ENCODE assay signal across 17 mouse cellular contexts in genomic region chr2:32380001-32380500, GRCm38 (mm10). TPM values are rescaled to one million over a fixed set of nuclear protein-coding genes. Genes with fewer than 3 reads are reported as not detected.
DNase-seq lines count a peak whose midpoint lies in the region; ATAC-seq and TF ChIP-seq lines count a peak whose summit lies in the region.
"Had no signal": no experiment of that assay in that cellular context is flagged by ENCODE, and none has a peak within 500 bp of the region (broad histone marks: within the 10 kb centered on the region; RNA-seq: fewer than 3 reads in every experiment).

No protein-coding gene starts in this region.

- ATAC-seq in hindbrain, postnatal 0 days = no peak
- no peak for ATAC-seq in hindbrain, embryonic 14.5 days (ENCODE audit: low FRiP score)
- ATAC-seq: inflammation-experienced regulatory T-cells, adult 6 months had no signal

- peaks cover 47% of the 10 kb centered on the region for H3K36me3 ChIP-seq in hindbrain, postnatal 0 days (ENCODE audit: insufficient read depth, low read length)
- peaks cover 45% of the 10 kb centered on the region for H3K36me3 ChIP-seq in hindbrain, embryonic 14.5 days (replicated peaks; ENCODE audit: control insufficient read depth, insufficient read depth)

- H3K9me3 ChIP-seq in hindbrain, postnatal 0 days (ENCODE audit: low read length) = no peaks in the 10 kb centered on the region
- H3K9me3 ChIP-seq in hindbrain, embryonic 14.5 days (ENCODE audit: control insufficient read depth, low read length) = no peaks in the 10 kb centered on the region
- H3K9me3 ChIP-seq: embryonic facial prominence, embryonic 12.5 days had no signal

- no peak overlapping the region for H3K27ac ChIP-seq in hindbrain, postnatal 0 days
- no peak overlapping the region for H3K27ac ChIP-seq in hindbrain, embryonic 14.5 days
- H3K27ac ChIP-seq: embryonic facial prominence, embryonic 12.5 days had no signal

- no peaks in the 10 kb centered on the region for H3K27me3 ChIP-seq in hindbrain, postnatal 0 days (ENCODE audit: insufficient read depth, low read length)
- H3K27me3 ChIP-seq in hindbrain, embryonic 14.5 days (ENCODE audit: control insufficient read depth, insufficient read depth, low read length) = no peaks in the 10 kb centered on the region
- H3K27me3 ChIP-seq: embryonic facial prominence, embryonic 12.5 days had no signal

- TF ChIP-seq CTCF in hindbrain, postnatal 0 days (IDR thresholded peaks at IDR 0.05; ENCODE audit: low read depth) = no peak

- H3K4me2 ChIP-seq in hindbrain, postnatal 0 days (ENCODE audit: low read depth, low read length) = no peak overlapping the region
- no peak overlapping the region for H3K4me2 ChIP-seq in hindbrain, embryonic 14.5 days (replicated peaks)
- H3K4me2 ChIP-seq: embryonic facial prominence, embryonic 12.5 days; heart, embryonic 11.5 days had no signal

- H3K9ac ChIP-seq in hindbrain, postnatal 0 days (replicated peaks; ENCODE audit: low read length) = no peak overlapping the region
- H3K9ac ChIP-seq in hindbrain, embryonic 14.5 days = no peak overlapping the region
- H3K9ac ChIP-seq: embryonic facial prominence, embryonic 12.5 days had no signal

- WGBS in hindbrain, postnatal 0 days = 74% methylated on average over 7 of the region's 7 CpGs
- 94% methylated on average over 7 of the region's 7 CpGs for WGBS in hindbrain, embryonic 14.5 days

- H3K4me1 ChIP-seq in hindbrain, postnatal 0 days (ENCODE audit: insufficient read depth, low read length) = 0 out of 2 replicates have a peak, but pooled peaks cover 3% of the 10 kb centered on the region
- peaks cover 7% of the 10 kb centered on the region for H3K4me1 ChIP-seq in hindbrain, embryonic 14.5 days (replicated peaks; ENCODE audit: control insufficient read depth, insufficient read depth, low read length)

- no peak overlapping the region for H3K4me3 ChIP-seq in hindbrain, postnatal 0 days (ENCODE audit: low read length)
- H3K4me3 ChIP-seq in hindbrain, embryonic 14.5 days (replicated peaks; ENCODE audit: low read length) = no peak overlapping the region
- H3K4me3 ChIP-seq: embryonic facial prominence, embryonic 12.5 days had no signal

- DNase-seq in hindbrain, postnatal 0 days (ENCODE audit: low spot score) = peak; percentile 7
- no peak for DNase-seq in hindbrain, embryonic 14.5 days (ENCODE audit: low spot score)
- DNase-seq in 3134 (ENCODE audit: extremely low read depth, insufficient read length, low spot score) = peak; percentile 78
- peak; percentile 59 for DNase-seq in 3T3-L1 (ENCODE audit: low read depth, low spot score)
- DNase-seq in adrenal gland, postnatal 14 days = peak; percentile 86
- DNase-seq in right cerebral cortex, postnatal 4 days = no peak
- no peak for DNase-seq in gastrocnemius, adult 8-10 months (ENCODE audit: low spot score in 2 of 2)
- DNase-seq: gastrocnemius, postnatal 36 days; kidney, adult 8-10 months; kidney, postnatal 25 days; midbrain, embryonic 14.5 days; spleen, adult 18-20 months had no signal

RNA-seq across cellular contexts. Expression of gene 1110008P14Rik, which starts 1.7 kb away (rescaled TPM):
- total RNA-seq in hindbrain, postnatal 0 days (2014; rRNA removed) = 458 and 481 TPM in 2 replicates
- polyA plus RNA-seq in hindbrain, postnatal 0 days (2015; fragmentation: Nextera tagmentation; extraction: Ambion mirVana) = 220 and 233 TPM in 2 replicates
- polyA plus RNA-seq in hindbrain, embryonic 14.5 days (2014; fragmentation: Nextera tagmentation; extraction: Ambion mirVana) = 170 and 175 TPM in 2 replicates
- 142 and 159 TPM in 2 replicates for total RNA-seq in adrenal gland, postnatal 14 days (2021)
- total RNA-seq in gastrocnemius, adult 8-10 months (2022) = 10 to 100 TPM; 40.1 to 46.1 (median 42.3) TPM

RNA-seq across cellular contexts. Expression of gene Lcn2, which starts 8.0 kb away (rescaled TPM):
- 0.31 and 0.58 TPM in 2 replicates for total RNA-seq in hindbrain, postnatal 0 days (2014; rRNA removed)
- polyA plus RNA-seq in hindbrain, postnatal 0 days (2015; fragmentation: Nextera tagmentation; extraction: Ambion mirVana) = 0.80 and 0.93 TPM in 2 replicates
- 0.78 and 1.3 TPM in 2 replicates for polyA plus RNA-seq in hindbrain, embryonic 14.5 days (2014; fragmentation: Nextera tagmentation; extraction: Ambion mirVana)
- total RNA-seq in adrenal gland, postnatal 14 days (2021) = 7.1 and 9.6 TPM in 2 replicates
- total RNA-seq in gastrocnemius, adult 8-10 months (2022) = 1 to 10 TPM in 1 of 4 experiments, under 1 TPM in 1, not detected in 2; 0.65 to 1.9 TPM
- total RNA-seq: CH12.LX had no signal
- polyA plus RNA-seq: midbrain, embryonic 14.5 days had no signal

RNA-seq across cellular contexts. Expression of gene Ptges2, which starts 15.6 kb away (rescaled TPM):
- 41.3 and 45.5 TPM in 2 replicates for total RNA-seq in hindbrain, postnatal 0 days (2014; rRNA removed)
- polyA plus RNA-seq in hindbrain, postnatal 0 days (2015; fragmentation: Nextera tagmentation; extraction: Ambion mirVana) = 55.6 and 57.0 TPM in 2 replicates
- 58.1 and 58.9 TPM in 2 replicates for polyA plus RNA-seq in hindbrain, embryonic 14.5 days (2014; fragmentation: Nextera tagmentation; extraction: Ambion mirVana)
- total RNA-seq in adrenal gland, postnatal 14 days (2021) = 75.8 and 80.5 TPM in 2 replicates
- total RNA-seq in gastrocnemius, adult 8-10 months (2022) = 10 to 100 TPM; 33.8 to 40.1 (median 36.1) TPM

RNA-seq across cellular contexts. Expression of gene Dnm1, which starts 26.9 kb away (rescaled TPM):
- 190 and 211 TPM in 2 replicates for total RNA-seq in hindbrain, postnatal 0 days (2014; rRNA removed)
- 87.6 and 96.9 TPM in 2 replicates for polyA plus RNA-seq in hindbrain, postnatal 0 days (2015; fragmentation: Nextera tagmentation; extraction: Ambion mirVana)
- 123 and 132 TPM in 2 replicates for polyA plus RNA-seq in hindbrain, embryonic 14.5 days (2014; fragmentation: Nextera tagmentation; extraction: Ambion mirVana)
- 18.9 and 26.7 TPM in 2 replicates for total RNA-seq in adrenal gland, postnatal 14 days (2021)
- 1 to 10 TPM; 2.6 to 5.9 (median 3.9) TPM for total RNA-seq in gastrocnemius, adult 8-10 months (2022)
- total RNA-seq: megakaryocyte progenitor cell, adult 5-6 weeks had no signal
- polyA plus RNA-seq: inflammation-experienced regulatory T-cells, adult 6 months had no signal

RNA-seq across cellular contexts. Expression of gene Ciz1, which starts 27.9 kb away (rescaled TPM):
- 87.6 and 103 TPM in 2 replicates for total RNA-seq in hindbrain, postnatal 0 days (2014; rRNA removed)
- polyA plus RNA-seq in hindbrain, postnatal 0 days (2015; fragmentation: Nextera tagmentation; extraction: Ambion mirVana) = 33.3 and 40.3 TPM in 2 replicates
- polyA plus RNA-seq in hindbrain, embryonic 14.5 days (2014; fragmentation: Nextera tagmentation; extraction: Ambion mirVana) = 47.5 and 49.1 TPM in 2 replicates
- 61.8 and 67.0 TPM in 2 replicates for total RNA-seq in adrenal gland, postnatal 14 days (2021)
- 10 to 100 TPM; 18.3 to 28.1 (median 25.8) TPM for total RNA-seq in gastrocnemius, adult 8-10 months (2022)

Comparison
In these comparisons a context has a peak if more than half of its experiments do, and no peak if none do; other contexts are left out.
1. DNase-seq: peak in hindbrain, postnatal 0 days (single experiment), 3134 (single experiment), 3T3-L1 (single experiment) and adrenal gland, postnatal 14 days (single experiment); none in hindbrain, embryonic 14.5 days (single experiment), right cerebral cortex, postnatal 4 days (single experiment) and gastrocnemius, adult 8-10 months (0 of 2).